Mouse (Mus musculus): ENCODE measurements around the gene Cdkl2.
A peak's percentile ranks its signal among the peaks of the same experiment; 100 is the strongest.

Gene Cdkl2

DNA sequence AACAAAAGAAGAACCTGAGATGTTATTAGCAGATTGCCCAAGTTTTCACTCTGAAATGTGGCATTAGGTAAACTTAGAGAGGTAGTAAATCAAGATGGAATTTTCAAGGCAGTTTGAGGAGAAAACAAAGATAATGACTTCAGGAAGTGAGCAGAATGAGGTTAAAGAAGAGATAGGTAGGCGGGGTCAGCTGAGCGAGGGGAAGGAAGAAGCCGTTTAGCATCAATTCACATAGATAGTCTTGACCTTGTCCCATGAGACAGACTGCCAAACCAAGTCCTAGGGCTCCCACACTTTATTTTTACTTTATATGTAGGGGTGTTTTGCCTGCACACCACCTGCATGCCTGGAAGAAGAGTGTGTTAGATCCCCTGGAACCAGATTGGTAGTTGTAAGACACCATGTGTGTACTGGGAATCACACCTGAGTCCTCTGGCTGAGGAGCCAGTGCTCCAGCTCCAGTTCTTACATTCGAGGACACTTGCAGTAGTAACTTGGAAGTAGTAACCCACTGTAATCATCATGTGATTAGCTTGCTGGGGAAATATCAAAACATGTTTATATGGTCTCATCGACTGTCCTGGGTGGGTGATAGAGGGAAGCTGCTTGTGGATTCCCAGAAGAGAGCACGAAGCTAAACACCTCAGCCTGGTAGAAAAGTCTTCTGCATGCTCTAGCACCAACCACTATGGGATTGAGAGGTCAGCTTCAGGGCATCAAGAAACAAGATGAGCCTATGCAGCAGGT is 52.3 kb downstream of the Cdkl2 start:
- no peak for DNase-seq

DNA sequence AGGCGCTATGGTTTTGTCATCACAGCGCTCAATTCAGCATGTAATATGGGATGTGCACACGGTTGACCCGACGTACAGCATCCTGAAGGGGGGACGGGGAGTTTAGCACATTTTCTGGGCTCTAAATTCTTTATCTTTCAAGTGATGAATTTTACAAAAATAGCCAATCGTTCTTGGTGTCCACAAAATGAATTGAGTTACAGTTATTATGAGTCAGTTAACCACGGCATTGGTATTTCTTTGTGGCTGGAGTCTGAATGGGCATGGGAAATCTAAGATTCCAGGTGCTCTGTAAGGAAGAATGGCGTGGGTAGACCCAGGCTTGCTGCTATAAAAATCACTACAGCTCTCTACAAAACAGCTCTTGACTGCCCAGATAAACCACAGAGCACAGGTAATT is 54.4 kb downstream of the Cdkl2 start:
- DNase-seq: no peak

DNA sequence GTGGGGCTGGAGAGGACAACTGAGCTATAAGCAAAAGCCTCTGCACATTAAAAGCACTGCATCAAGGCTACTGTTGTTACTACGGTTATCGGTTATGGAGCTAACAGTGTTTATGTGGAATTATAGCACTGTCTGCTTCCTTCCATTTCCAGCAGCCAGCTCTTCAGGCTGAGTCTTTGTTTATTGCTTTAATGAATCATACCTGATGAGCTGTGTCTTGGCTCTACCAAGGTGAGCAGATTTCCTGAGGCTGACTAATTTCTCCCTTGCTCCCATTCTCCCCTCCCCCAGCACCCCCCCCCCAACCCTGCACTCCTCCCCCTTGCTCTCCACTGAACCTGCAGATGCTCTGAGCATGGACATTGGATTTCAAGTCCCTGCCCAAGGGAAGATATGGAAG is 55.9 kb downstream of the Cdkl2 start:
- no peak for DNase-seq

DNA sequence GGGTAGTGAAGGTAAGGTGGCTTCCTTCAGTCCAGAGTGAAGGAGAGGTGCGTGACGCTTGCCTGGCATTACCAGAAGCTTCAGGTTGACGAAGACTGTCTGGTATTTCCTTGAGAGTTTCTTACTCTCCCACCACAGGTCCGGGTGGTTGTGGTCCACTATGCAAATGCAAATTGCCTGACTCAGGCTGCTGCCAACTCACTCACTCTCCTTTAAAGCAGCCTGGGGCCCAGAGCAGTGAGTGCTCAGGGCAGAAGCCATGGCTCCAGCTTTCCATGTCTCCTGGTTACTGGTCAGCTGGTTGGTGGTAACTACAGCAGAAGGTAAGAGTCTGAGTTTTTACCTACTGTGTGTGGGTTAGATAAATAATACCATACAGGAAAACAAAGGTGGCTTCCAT is 56.4 kb downstream of the Cdkl2 start, which contains the start of gene Odaph:
Gene Odaph, plus strand, starts transcription at position 240 of the 400 bp plus-strand sequence.
- no peak for DNase-seq

DNA sequence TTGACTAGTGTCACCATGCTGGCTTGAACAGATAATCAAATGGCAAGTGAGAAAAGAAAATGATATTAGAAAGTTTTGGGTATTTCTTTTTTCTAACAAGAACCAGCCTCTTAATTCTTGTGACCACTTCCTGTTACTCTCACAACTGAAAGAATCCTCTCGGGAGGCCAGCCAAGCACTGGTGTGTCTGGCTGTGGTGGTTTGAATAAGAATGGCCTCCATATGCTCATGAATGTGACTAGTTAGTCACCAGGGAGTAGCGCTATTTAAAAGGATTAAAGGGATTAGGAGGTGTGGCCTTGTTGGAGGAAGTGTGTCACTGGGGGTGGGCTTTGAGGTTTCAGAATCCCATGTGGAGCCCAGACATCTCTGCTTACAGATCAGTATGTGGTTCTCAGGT is 58.0 kb downstream of the Cdkl2 start:
- DNase-seq: no peak

DNA sequence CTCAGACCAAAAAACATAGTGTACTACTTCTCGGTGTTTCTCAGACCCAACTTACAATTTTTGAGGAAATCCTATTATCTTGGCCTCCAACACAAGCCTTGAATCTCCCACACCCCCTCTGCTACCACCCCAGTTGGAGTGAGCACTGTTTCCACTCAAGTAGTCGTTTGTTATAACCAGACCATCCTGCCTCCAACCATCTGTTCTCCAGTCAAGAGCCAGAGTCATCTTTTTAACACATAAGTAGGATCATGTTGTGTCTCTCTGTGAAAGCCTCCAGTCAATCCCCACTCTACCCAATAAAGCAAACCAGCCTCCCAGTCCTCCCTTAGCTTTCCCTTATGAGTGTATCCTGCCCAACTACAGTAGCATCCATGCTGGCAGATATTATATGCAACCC is 60.2 kb downstream of the Cdkl2 start:
- DNase-seq: no peak

DNA sequence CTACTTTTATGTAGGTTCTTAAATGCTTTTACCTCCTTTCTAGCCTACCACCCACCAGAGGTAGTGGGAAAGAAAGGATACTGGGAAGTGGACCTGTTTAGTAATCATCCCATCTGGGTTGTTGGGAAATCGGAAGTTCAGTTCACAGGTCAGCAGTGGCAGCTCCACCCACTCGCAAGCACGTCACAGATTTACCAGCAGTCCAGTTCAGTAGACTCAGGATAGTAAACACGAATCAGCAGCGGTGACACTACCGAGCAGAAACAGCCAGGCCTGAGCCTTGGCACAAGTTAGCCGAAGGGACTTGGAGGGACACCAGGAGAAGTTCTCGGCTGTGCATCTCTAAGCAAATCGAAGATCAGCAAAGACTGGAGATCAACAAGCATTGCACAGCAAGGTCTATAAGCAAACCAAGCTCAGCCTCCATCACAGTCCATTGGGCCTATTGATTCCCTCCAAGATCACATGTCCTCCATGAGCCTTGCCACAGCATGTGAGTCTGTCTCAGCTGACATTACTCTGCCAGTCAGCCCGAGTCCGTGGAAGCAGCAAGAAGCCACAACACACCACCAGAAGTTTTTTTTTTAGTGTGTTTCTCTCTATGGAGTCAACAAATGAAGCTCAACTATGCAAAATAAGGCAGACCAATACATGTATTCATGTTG is 62.4 kb downstream of the Cdkl2 start:
- no peak for DNase-seq

DNA sequence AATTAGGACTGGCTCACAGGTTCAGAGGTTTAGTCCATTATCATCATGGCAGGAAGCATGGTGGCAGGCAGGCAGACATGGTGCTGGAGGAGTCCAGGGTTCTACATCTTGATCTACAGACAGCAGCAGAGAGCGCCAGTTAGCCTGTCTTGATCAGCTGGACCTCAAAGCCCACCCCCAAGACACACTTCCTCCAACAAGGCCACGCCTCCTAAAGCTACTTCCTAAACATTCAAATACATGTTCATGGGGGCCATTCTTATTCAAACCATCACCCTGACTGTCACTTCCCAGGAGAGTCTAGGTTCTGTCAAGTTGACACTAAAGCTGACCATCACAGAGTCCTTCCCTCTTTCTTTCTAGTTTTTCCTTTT is 66.3 kb downstream of the Cdkl2 start:
- no peak for DNase-seq

DNA sequence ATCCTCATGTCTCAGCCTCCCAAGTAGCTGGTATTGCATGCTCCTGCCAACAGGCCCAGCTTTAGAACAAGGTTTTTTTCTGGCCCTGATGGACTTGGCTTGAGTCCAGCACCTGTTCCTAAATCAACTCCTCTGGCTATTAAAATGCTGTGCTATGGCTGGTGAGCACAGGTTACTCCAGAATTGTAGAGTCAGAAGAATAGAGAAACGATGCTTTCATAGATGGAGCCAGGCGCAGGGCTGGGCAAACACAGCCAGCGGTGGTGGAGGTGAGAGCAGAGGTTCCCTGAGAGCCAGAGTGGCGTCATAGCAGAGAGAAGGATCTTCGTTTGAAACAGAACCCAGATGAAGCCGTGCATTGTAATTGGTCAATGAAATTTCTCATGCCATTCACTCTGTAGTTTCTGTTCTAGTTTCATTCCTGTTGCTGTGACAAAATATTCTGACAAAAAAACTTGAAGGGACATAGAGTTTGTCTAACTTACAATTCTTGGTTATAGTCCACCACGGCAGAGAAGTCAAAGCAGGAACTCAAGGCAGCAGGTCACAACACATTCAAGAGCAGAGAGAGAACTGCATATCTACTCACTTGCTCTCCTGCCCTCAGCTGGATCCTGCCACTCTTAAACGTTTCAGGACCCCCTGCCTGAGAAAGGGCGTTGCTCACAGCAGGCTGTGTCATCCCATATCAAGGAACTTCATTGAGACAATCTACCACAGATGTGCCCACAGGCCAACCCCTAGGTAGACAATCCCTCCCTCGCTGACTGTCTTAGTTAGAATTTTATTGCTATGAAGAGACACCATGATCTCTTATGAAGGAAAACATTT is 66.9 kb downstream of the Cdkl2 start:
- DNase-seq: no peak

DNA sequence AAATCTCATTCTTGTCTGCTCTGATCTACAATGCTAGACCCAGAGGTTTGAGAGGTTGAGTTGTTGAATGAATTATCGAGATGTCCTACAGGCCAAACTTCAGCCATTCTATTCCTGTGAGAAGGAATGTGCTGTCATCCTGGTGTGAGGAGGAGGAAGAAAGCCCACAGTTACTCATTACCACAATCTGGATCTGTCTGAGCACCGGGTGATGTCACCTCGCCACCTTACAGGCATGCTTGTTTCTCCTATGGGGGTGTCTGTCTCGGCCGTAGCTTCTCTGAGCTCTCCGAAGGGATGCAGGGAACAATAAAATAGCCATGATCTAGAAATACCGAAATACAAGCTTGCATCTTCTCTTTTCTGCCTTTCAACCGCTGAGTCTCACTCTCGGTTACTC is 67.9 kb downstream of the Cdkl2 start:
- no peak for DNase-seq

DNA sequence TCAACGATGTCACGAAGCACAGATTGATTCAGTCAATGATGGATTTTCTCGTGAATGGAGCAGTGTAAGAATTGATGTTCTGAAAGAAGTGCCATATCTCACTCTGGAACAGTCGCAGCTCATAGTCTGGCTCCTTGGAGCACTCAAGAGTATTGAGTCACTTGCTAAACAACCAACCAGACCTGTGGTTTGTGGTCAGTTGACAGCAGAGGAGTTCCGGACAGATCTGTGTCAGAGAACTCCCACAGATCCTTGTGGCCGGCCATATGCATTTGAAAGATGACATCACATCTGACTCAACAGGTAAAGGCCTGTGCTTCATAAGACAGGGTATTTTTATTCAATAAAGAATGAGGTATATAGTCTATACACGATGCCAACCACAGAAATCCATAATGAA is 69.7 kb downstream of the Cdkl2 start:
- DNase-seq: no peak

DNA sequence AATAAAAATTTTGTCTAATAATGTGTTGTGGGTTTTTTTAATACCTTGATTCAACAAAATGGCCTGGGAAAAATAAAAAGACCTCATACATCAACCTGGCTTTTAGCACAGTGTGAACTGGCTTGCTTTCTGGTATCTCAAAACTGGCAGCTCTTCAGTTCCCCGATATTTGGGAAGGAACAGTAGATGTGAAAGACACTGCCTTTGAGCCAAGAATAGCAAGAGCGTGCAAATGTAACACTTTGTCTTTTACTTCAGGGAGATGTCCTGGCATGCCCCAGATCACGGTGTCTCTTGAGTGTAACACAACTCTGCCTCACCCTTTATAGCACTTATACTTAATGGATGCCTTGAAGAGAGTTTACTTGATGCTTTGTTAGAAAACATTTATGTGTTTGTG is 71.6 kb downstream of the Cdkl2 start:
- no peak for DNase-seq

DNA sequence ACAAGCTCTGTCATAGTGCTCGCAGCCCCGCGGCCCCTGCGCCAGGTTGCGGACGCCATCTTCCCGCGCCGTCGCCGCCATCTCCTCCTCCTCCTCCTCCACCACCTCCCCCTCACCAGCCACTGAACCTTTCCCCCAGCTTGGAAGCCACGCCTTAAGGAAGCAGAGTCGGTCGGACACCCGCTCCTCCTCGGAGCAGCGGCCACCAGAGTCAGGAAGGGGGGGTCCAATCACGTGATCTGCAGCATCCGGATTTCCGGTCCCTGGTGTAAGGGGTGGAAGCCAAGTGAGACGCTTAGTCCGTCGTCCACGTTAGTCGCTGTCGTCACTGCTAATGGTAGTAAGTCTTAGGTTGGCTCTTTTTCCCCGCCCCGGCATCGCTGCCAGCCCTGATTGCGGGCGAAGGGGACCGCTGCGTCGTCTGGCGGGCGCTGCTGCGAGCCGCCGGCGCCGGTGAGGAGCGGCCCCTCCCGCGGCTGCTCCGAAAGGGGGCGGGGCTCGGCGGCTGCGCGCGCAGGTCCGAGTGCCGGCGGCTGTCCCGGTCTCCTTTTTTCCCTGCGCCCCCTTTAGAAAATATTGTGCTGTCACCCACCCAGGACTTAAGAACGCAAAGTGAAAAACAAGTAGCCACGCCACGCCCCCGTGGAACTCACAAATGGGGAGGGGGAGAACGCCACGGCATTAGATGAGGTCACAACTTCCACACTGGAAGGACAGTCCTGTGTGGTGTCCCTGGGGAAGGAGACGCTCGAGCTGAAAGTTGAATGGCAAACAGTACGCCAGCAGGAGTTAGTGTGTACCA is 80.8 kb downstream of the Cdkl2 start, which contains the start of gene Rchy1:
Gene Rchy1, minus strand, starts transcription at position 430 of the 802 bp plus-strand sequence.
- DNase-seq: peak; percentile 97

DNA sequence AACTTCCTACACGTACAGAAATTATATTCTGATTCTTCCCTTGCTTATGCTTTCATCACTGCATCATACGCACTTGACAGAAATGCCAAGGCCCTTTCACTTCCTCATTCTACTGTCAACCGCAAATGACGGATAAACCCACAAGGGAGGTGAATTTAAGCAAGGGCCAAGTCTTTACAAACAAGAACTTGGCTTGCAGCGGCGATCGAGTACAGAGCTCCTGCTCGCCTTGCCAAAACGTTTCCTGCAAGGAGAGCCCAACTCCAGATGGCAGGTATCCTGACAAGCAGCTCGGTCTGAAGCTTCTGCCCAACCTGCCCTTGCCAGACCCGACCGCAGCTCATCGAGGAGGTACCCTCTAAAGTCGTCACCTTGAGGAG is 81.4 kb downstream of the Cdkl2 start:
- no peak for DNase-seq

DNA sequence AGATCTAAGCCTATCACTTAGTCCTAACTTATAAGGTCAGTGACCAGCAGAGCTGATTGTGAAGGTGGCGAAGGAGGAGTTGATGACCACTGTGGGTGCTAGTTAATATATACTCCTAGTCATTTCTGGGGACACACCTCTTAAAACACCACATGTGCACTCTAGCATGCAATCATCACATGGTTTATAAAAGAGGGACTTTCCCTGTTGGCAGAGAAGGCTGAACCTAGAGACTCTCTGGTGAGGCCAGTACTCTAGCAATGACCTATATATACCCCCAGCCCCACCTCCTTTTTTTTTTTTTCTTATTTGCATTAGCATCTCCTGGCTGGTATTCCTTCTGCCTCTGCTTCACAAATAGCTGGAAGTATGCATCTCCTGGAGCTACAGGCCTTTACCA is 82.3 kb downstream of the Cdkl2 start:
- DNase-seq: peak; percentile 43

DNA sequence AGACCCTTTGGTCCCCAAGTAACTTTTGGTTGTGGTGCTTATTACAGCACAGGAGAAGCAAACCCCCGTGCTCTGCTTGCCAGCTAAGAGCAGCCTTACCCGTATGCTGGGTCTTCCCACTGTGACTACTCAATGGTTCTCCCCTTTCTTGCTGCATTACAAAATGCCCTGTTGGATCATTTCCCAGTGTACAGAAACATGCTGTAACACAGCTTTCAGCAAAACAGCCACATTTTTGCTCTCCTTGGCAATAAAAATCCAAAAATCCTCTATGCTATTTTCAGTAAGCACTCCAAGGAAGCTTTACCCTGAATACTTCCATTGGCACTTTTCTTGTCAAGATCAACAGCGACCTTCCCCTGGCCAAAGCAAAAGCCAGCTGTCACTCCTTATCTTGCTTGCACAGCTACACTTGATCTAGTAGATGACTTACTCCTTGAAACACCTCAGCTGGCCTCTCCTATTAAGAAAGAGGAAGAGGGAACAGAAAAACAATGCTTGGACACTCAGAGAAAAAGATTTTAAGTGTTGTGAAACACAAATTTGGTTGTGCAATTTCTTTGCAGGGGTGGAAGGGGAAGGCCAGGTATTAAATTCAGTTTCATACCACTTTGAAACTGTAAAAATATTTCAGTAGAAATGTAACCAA is 83.0 kb downstream of the Cdkl2 start:
- DNase-seq: no peak

DNA sequence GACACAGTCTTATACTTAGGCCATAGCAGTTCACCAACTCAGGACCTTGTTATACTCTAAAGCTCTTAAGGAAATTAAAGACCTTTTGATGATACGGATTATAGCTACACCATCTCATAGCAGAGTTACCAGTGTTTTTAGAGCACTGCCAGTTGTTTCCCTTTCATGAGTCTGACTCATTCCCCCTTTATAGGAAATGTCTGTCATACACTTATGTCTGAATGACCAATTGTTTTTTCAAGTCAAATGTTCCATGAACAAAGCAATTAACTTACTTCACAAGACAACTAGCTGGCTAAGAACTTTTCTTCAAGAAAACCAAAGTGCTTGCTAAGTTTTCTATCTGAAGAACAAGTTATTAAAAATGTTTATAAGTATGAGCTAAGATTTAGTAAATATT is 83.7 kb downstream of the Cdkl2 start:
- DNase-seq: no peak

DNA sequence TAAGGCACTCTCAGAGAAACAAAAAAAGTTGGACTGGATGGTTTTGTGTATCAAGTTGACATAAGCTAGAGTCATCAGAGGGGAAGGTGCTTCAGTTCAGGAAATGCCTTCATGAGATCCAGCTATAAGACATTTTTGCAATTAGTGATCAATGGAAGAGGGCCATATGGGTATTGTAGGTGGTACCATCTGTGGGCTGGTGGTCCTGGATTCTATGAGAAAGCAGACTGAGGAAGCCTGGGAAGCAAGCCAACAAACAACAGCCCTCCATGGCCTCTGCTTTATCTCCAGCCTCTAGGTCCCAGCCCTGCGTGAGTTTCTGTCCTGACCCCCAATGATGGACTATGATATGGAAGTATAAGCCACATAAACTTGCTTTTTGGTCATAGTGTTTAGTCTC is 84.6 kb downstream of the Cdkl2 start:
- DNase-seq: no peak

DNA sequence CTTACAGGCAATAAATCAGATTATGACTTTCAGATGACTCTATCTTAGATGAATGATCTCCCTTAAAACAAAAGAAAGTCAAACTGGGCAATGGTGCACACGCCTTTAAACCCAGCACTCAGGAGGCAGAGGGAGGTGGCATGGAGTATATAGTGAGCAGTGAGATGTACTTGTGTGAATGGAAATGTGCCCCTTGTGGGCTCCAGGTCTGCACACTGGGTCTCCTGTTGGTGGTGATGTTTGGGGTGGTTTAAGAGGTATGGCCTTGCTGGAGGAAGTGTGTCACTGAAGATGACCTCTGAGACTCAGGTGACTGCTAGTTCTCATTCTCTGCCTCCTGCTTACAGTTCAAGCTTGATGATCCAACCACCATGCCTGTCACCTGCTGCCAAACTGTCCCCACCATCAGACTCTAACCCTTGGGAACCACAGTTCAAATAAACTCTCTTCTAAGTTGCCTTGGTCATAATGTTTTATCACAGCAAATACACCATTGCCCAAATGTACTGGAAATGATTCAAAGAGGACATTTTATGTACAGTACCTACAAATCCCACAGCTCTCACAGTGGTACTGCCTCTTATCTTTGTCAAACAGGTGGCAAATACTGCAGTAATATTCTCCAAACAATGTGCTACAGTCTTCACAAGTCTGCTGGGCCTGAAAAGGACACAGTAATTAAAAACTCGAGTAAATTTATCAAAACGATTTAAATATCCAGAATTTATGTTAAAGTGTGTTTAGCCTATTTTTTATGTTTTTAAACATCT is 86.5 kb downstream of the Cdkl2 start:
- no peak for DNase-seq
